Mouse (Mus musculus): ENCODE results near the gene Emc7. TPM values are rescaled to one million over a fixed set of nuclear protein-coding genes. Genes with fewer than 3 reads are reported as not detected.

Emc7 gene
- total RNA-seq (2023), result 13.0 TPM

GRCm38 (mm10) chr2:112454862-112455564 is at the start of gene Emc7:
Emc7 (plus strand) TSS chr2:112454997.

GRCm38 (mm10) chr2:112480669-112481068 is 25.9 kb downstream of the Emc7 start, which contains the start of gene Chrm5:
Chrm5 (minus strand) TSS chr2:112480769.

GRCm38 (mm10) chr2:112492856-112493538 is 38.2 kb downstream of the Emc7 start, which contains the start of gene Aven:
Aven (plus strand) TSS chr2:112492964.

Other genes starting within 250 kb of the Emc7 start
- gene Lpcat4, start 215.5 kb upstream of the Emc7 start, total RNA-seq (2023), result 43.4 TPM
- gene Nutm1, start 195.7 kb upstream of the Emc7 start, total RNA-seq (2023), result not detected
- gene Nop10, start 193.1 kb upstream of the Emc7 start, total RNA-seq (2023), result 66.9 TPM
- gene Slc12a6, start 189.2 kb upstream of the Emc7 start, total RNA-seq (2023), result 104 TPM
- not detected for gene Gm21985, start 188.7 kb upstream of the Emc7 start, total RNA-seq (2023)
- 33.7 TPM for gene Emc4, start 87.0 kb upstream of the Emc7 start, total RNA-seq (2023)
- gene Katnbl1, start 75.8 kb upstream of the Emc7 start, total RNA-seq (2023), result 10.7 TPM
- gene Chrm5, start 25.8 kb downstream of the Emc7 start, total RNA-seq (2023), result not detected
- 63.3 TPM for gene Aven, start 38.0 kb downstream of the Emc7 start, total RNA-seq (2023)

Measured in CD8-positive naive resting alpha-beta T cell, adult 57 days (primary cell).